Mouse (Mus musculus) ovary, postnatal 14 days (tissue): ENCODE measurements around the gene Kif3a.
A peak's percentile ranks its signal among the peaks of the same experiment; 100 is the strongest.

Experiments
- DNase-seq: peaks from one replicate; pipeline ENCODE4 v3.0.0; 2022; ENCODE audit warnings: low spot score

Kif3a gene

GRCm38 (mm10) chr11:53616748-53617558 lies 49.8 kb downstream of the Kif3a start:
- DNase-seq: no peak

- DNase-seq: no peak
Observed at GRCm38 (mm10) chr11:53617562-53618109, 50.5 kb downstream of the Kif3a start.

- DNase-seq: no peak
Observed at GRCm38 (mm10) chr11:53618619-53619198, 51.5 kb downstream of the Kif3a start, which contains the start of gene Il4. Il4 (minus strand) TSS chr11:53618669.

- no peak for DNase-seq
Observed at GRCm38 (mm10) chr11:53619428-53619827, 52.2 kb downstream of the Kif3a start.

GRCm38 (mm10) chr11:53620094-53620493 lies 52.9 kb downstream of the Kif3a start:
- DNase-seq: no peak

GRCm38 (mm10) chr11:53621582-53622439 lies 54.6 kb downstream of the Kif3a start:
- DNase-seq: no peak

GRCm38 (mm10) chr11:53622440-53622806 lies 55.2 kb downstream of the Kif3a start:
- no peak for DNase-seq

- no peak for DNase-seq
Observed at GRCm38 (mm10) chr11:53623573-53623972, 56.4 kb downstream of the Kif3a start.

GRCm38 (mm10) chr11:53624124-53624523 lies 56.9 kb downstream of the Kif3a start:
- DNase-seq: no peak

GRCm38 (mm10) chr11:53626802-53627373 lies 59.7 kb downstream of the Kif3a start:
- DNase-seq: no peak

GRCm38 (mm10) chr11:53627859-53628258 lies 60.7 kb downstream of the Kif3a start:
- peak; percentile 68 for DNase-seq

GRCm38 (mm10) chr11:53632122-53632733 lies 65.0 kb downstream of the Kif3a start:
- DNase-seq: no peak

- no peak for DNase-seq
Observed at GRCm38 (mm10) chr11:53633644-53634043, 66.5 kb downstream of the Kif3a start.

- no peak for DNase-seq
Observed at GRCm38 (mm10) chr11:53634556-53634955, 67.4 kb downstream of the Kif3a start, which contains the start of gene Il13. Il13 (minus strand) TSS chr11:53634702.

GRCm38 (mm10) chr11:53635590-53636182 lies 68.5 kb downstream of the Kif3a start:
- DNase-seq: no peak

- DNase-seq: no peak
Observed at GRCm38 (mm10) chr11:53636183-53636646, 69.0 kb downstream of the Kif3a start.

GRCm38 (mm10) chr11:53637046-53637802 lies 70.0 kb downstream of the Kif3a start:
- no peak for DNase-seq

GRCm38 (mm10) chr11:53637803-53638260 lies 70.7 kb downstream of the Kif3a start:
- DNase-seq: no peak

- DNase-seq: no peak
Observed at GRCm38 (mm10) chr11:53642744-53643279, 75.6 kb downstream of the Kif3a start.

- no peak for DNase-seq
Observed at GRCm38 (mm10) chr11:53644017-53644416, 76.8 kb downstream of the Kif3a start.
